Mouse (Mus musculus): ENCODE measurements around the gene Afg3l1.
"Not testable (repeated sequence)": the region's sequence is repeated elsewhere in the genome, so short reads cannot be mapped to it uniquely, and the experiment has no call there.

DNA sequence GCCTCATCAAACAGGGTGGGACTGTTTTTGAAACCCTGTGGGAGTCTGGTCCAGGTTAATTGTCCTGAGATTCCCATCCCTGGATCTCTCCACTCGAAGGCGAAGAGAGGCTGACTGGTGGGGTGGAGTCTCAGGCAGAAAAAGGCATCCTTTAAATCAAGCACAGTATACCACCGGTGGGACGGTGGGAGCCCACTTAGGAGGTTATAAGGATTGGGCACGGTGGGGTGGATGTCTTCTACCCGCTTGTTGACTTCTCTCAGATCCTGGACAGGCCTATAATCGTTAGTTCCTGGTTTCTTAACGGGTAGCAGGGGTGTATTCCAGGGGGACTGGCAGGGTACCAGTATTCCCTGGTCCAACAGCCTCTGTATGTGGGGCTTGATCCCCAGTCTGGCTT is 46.8 kb upstream of the Afg3l1 start:
- TF ChIP-seq CTCF (IDR thresholded peaks at IDR 0.05; ENCODE audit: low read depth, low read length); POLR2A (IDR thresholded peaks at IDR 0.05; ENCODE audit: extremely low read depth, insufficient read depth, low read length): not testable (repeated sequence)

All from liver, adult 2 months (tissue).